Mouse (Mus musculus) WW6 (cell line): ENCODE results near the gene Pde4c.
A peak's percentile ranks its signal among the peaks of the same experiment; 100 is the strongest.

Experiments used
- DNase-seq: peaks from one replicate; pipeline ENCODE4 v3.0.0-alpha.2; 2013; ENCODE audit warnings: low read depth, low spot score

Pde4c gene

GRCm38 (mm10) chr8:70723486-70724210 is at the start of gene Pde4c:
Pde4c (plus strand) TSS chr8:70723720.
- DNase-seq: no peak

GRCm38 (mm10) chr8:70674109-70674508 is 49.4 kb upstream of the Pde4c start:
- DNase-seq: no peak

- no peak for DNase-seq
Measured at GRCm38 (mm10) chr8:70674716-70675115, 48.8 kb upstream of the Pde4c start.

- DNase-seq: no peak
Measured at GRCm38 (mm10) chr8:70675336-70675735, 48.2 kb upstream of the Pde4c start.

- no peak for DNase-seq
Measured at GRCm38 (mm10) chr8:70677451-70678080, 46.0 kb upstream of the Pde4c start.

GRCm38 (mm10) chr8:70678679-70679078 is 44.8 kb upstream of the Pde4c start:
- no peak for DNase-seq

- no peak for DNase-seq
Measured at GRCm38 (mm10) chr8:70679404-70679803, 44.1 kb upstream of the Pde4c start.

GRCm38 (mm10) chr8:70680039-70680438 is 43.5 kb upstream of the Pde4c start:
- DNase-seq: no peak

GRCm38 (mm10) chr8:70681410-70681809 is 42.1 kb upstream of the Pde4c start:
- DNase-seq: no peak

- no peak for DNase-seq
Measured at GRCm38 (mm10) chr8:70682193-70682592, 41.3 kb upstream of the Pde4c start.

- DNase-seq: no peak
Measured at GRCm38 (mm10) chr8:70682692-70683091, 40.8 kb upstream of the Pde4c start.

- DNase-seq: no peak
Measured at GRCm38 (mm10) chr8:70684291-70684690, 39.2 kb upstream of the Pde4c start.

GRCm38 (mm10) chr8:70687576-70687975 is 35.9 kb upstream of the Pde4c start:
- DNase-seq: no peak

GRCm38 (mm10) chr8:70688136-70688535 is 35.4 kb upstream of the Pde4c start:
- DNase-seq: no peak

GRCm38 (mm10) chr8:70689892-70690390 is 33.6 kb upstream of the Pde4c start:
- DNase-seq: no peak

- no peak for DNase-seq
Measured at GRCm38 (mm10) chr8:70691230-70691629, 32.3 kb upstream of the Pde4c start.

GRCm38 (mm10) chr8:70691727-70692231 is 31.7 kb upstream of the Pde4c start:
- DNase-seq: peak; percentile 70

GRCm38 (mm10) chr8:70693636-70694035 is 29.9 kb upstream of the Pde4c start:
- no peak for DNase-seq

- DNase-seq: no peak
Measured at GRCm38 (mm10) chr8:70695318-70696018, 28.1 kb upstream of the Pde4c start.

GRCm38 (mm10) chr8:70696019-70696885 is 27.3 kb upstream of the Pde4c start:
- DNase-seq: no peak

- DNase-seq: no peak
Measured at GRCm38 (mm10) chr8:70696946-70697345, 26.6 kb upstream of the Pde4c start.
